12 mouse cellular contexts compared by ENCODE assay signal in genomic region chr5:135606717-135607116, GRCm38 (mm10). TPM values are rescaled to one million over a fixed set of nuclear protein-coding genes. Genes with fewer than 3 reads are reported as not detected.
"Had no signal": no experiment of that assay in that cellular context is flagged by ENCODE, and none has a peak within 500 bp of the region (broad histone marks: within the 10 kb centered on the region; RNA-seq: fewer than 3 reads in every experiment).

No protein-coding gene starts in this region.

RNA-seq across cellular contexts. Expression of gene Ccl26, which starts 43.3 kb away (rescaled TPM):
- total RNA-seq: forebrain, postnatal 0 days; gastrocnemius, adult 18-20 months; gastrocnemius, adult 2 months; gastrocnemius, adult 8-10 months; gastrocnemius, postnatal 10 days; gastrocnemius, postnatal 14 days; gastrocnemius, postnatal 25 days; gastrocnemius, postnatal 36 days; gastrocnemius, postnatal 4 days; heart, adult 18-20 months; heart, adult 2 months; heart, adult 8-10 months had no signal
